Mouse (Mus musculus): ENCODE measurements at regions not wholly inside any gene's neighbourhood (a gene's known extent, or its start where the extent isn't known, plus 50 kb on each side); places are given as distances from the start of the nearest gene placed in this dataset.

DNA sequence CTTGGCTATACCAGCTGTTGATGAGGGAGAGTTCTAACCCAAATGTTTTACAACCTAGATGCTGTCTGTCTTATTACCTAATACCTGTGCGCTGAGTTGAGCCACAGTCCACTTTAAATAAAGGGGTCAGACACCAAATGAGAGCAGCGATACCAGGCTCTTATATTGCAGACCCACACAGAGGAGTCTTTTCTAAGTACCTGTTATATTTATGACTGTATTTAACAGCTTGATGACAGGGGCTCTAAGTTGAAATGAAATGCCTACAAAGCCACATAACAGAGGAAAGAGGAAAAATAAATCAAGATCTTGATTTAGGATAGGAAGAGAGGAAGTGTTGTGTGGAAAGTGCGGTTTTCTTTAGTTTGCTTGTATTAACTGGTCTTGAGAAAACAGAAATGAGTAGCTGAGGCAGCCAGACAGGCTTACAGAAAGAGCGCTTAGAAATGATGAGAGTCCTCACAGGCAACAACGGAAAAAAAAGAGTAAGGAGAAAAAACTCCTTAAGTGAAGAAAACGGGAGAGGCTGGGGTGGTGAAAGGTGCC is 281.6 kb upstream of the Pfn2 start:
- Histone ChIP-seq H3K27ac (ENCODE audit: insufficient read depth, low read length) (no peak overlapping the region), H3K4me3 (ENCODE audit: insufficient read depth, low read length) (no peak overlapping the region)
- TF ChIP-seq CTCF (IDR thresholded peaks at IDR 0.05; ENCODE audit: extremely low read depth, insufficient read depth, low read length) (no peak), POLR2A (IDR thresholded peaks at IDR 0.05; ENCODE audit: extremely low read depth, insufficient read depth, low read length) (no peak)

GRCm38 (mm10) chr3:58135607-58136365 is 278.7 kb upstream of the Tsc22d2 start:
- no peak for TF ChIP-seq CTCF (IDR thresholded peaks at IDR 0.05; ENCODE audit: extremely low read depth, insufficient read depth, low read length)
- Histone ChIP-seq H3K27ac (ENCODE audit: insufficient read depth, low read length) (no peak overlapping the region), H3K4me1 (ENCODE audit: control insufficient read depth, insufficient read depth, low read length) (no peaks in the 10 kb centered on the region), H3K4me3 (ENCODE audit: insufficient read depth, low read length) (no peak overlapping the region)

More for the DNA sequence above, 281.6 kb upstream of the Pfn2 start:
- no peaks in the 10 kb centered on the region for H3K4me1 ChIP-seq (ENCODE audit: control insufficient read depth, insufficient read depth, low read length)

DNA sequence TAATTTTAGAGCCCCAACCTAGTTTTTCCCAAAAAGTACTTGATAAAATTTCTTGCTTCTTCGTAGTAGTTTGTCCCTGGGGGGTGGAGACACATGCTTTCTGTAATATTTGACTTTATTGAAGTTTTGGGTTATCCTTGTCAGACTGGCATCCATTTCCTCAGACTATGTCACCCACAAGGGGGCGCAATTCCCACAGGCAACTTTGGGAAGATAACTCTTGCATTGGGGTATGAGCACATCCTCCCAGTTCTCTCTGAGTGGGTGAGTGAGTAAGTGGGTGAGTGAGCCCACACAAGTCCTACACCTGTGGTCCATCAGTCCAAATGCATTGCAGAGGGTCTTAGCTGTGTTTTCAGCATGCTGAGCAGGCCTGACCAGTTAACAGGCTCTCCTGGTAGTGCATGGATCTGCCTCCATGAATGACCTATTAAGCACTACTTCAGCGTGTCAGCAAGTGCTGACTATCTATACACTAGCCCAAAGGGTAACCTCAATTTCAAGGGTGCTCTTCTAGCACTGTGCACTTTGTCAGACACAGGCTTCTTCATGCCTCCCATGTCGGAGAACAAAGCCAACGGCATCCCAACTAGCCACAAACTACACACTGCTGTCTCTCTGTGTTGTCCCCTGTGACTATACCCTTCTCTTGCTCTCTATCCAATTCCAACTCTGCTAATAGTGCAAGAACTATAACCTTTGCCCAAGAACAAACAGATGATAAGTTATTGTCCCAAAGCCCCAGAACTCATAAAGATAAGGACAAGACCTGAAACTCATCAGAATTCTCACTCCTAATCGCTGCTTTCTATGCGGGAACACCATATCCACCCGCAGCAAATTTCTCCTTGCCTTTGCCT is 275.6 kb upstream of the Tsc22d2 start:
- Histone ChIP-seq H3K4me3 (ENCODE audit: insufficient read depth, low read length) (no peak overlapping the region), H3K27ac (ENCODE audit: insufficient read depth, low read length) (no peak overlapping the region), H3K4me1 (ENCODE audit: control insufficient read depth, insufficient read depth, low read length) (no peaks in the 10 kb centered on the region)
- peak; percentile 73 for TF ChIP-seq CTCF (IDR thresholded peaks at IDR 0.05; ENCODE audit: extremely low read depth, insufficient read depth, low read length)
- TF ChIP-seq POLR2A (IDR thresholded peaks at IDR 0.05; ENCODE audit: extremely low read depth, insufficient read depth, low read length) = no peak

DNA sequence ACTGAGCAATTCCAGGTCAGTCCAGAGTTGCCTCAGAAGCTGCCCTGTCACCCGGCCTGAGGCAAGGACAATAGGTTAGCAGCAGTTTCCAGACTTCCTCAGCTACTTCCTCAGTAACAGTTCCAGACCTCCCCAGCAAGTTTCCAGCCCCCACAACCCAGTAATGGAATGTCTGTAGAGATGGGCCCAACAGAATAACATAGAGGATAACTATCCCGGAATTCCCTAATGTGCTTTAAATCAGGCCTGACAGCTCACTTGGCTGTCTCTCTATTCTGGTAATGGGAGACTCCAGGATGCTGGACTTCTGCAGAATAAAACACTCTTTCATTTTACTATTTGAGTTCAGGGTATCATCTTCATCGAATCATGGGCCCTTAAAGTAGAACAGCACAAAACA is 268.4 kb upstream of the Tsc22d2 start:
- H3K4me3 ChIP-seq (ENCODE audit: insufficient read depth, low read length) = no peak overlapping the region
- H3K4me1 ChIP-seq (ENCODE audit: control insufficient read depth, insufficient read depth, low read length) = no peaks in the 10 kb centered on the region
- H3K27ac ChIP-seq (ENCODE audit: insufficient read depth, low read length) = no peak overlapping the region
- TF ChIP-seq POLR2A (IDR thresholded peaks at IDR 0.05; ENCODE audit: extremely low read depth, insufficient read depth, low read length) (no peak), CTCF (IDR thresholded peaks at IDR 0.05; ENCODE audit: extremely low read depth, insufficient read depth, low read length) (no peak)

GRCm38 (mm10) chr3:58146762-58147161 is 267.8 kb upstream of the Tsc22d2 start:
- no peak for TF ChIP-seq POLR2A (IDR thresholded peaks at IDR 0.05; ENCODE audit: extremely low read depth, insufficient read depth, low read length)
- no peak for TF ChIP-seq CTCF (IDR thresholded peaks at IDR 0.05; ENCODE audit: extremely low read depth, insufficient read depth, low read length)
- Histone ChIP-seq H3K4me3 (ENCODE audit: insufficient read depth, low read length) (no peak overlapping the region), H3K4me1 (ENCODE audit: control insufficient read depth, insufficient read depth, low read length) (no peaks in the 10 kb centered on the region), H3K27ac (ENCODE audit: insufficient read depth, low read length) (no peak overlapping the region)

DNA sequence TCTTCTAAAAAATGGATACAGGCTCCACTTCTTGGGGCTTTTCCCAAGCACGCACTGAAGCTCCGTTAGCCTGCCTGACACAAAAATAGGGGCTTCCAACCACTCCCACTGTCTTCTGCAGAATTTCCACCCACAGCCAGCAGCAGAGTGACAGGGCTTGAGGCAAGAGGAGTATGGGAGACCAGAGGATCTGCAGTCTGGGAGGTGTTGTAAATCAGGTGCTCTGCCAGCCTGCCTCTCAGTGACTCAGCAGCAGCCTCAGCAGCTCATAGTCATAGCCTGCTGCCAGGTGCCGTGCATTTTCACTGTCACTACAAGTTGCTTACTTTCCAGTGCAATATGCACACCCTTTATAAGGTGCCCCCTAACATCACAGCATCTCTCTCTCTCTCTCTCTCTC is 261.4 kb upstream of the Tsc22d2 start:
- H3K4me1 ChIP-seq (ENCODE audit: control insufficient read depth, insufficient read depth, low read length) = no peaks in the 10 kb centered on the region
- no peak overlapping the region for H3K4me3 ChIP-seq (ENCODE audit: insufficient read depth, low read length)
- H3K27ac ChIP-seq (ENCODE audit: insufficient read depth, low read length) = no peak overlapping the region
- no peak for TF ChIP-seq CTCF (IDR thresholded peaks at IDR 0.05; ENCODE audit: extremely low read depth, insufficient read depth, low read length)
- TF ChIP-seq POLR2A (IDR thresholded peaks at IDR 0.05; ENCODE audit: extremely low read depth, insufficient read depth, low read length) = peak; percentile 49; the same call in 1 of the 2 replicates

DNA sequence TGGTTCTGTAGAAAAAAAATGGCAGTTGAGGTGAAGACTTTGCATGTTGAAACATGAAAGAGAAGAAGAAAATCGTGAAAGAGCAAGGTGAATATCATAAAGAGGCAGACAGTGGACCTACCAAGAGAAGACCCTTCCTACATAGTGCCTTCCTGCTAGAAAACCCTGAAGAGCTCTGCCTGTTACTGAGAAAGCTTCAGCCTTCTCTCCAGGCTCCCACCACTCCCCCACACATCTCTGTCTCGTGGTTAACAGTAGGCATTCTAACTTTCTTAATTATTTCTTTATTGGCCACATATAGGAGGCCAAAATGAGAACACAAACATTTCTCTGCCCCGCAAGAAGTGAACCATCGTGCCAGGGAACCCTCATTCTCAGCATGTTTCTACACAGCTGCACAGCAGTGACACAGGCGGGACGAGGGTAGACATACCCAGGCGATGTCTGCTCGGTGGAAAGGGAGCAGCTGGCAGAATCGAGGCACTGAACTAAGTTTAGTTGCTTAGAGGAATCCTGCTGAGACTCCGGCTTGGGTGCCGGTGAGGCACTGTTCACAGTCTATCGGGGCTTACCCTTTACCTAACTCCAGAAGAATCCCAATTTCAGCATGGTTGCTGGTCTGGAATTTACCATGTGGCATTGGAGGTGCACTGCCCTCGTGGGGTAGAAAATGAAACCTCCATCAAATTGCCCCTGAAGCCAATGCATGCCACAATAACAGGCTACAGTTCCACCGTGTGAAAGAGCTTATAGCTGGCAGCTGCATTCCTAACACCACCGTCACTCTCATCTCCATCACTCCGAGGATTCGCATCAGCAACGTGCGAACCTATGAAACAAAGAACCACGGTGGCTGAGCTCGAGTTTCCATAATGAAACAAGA is 260.4 kb upstream of the Tsc22d2 start:
- Histone ChIP-seq H3K27ac (ENCODE audit: insufficient read depth, low read length) (no peak overlapping the region), H3K4me1 (ENCODE audit: control insufficient read depth, insufficient read depth, low read length) (no peaks in the 10 kb centered on the region), H3K4me3 (ENCODE audit: insufficient read depth, low read length) (no peak overlapping the region)
- no peak for TF ChIP-seq POLR2A (IDR thresholded peaks at IDR 0.05; ENCODE audit: extremely low read depth, insufficient read depth, low read length)
- TF ChIP-seq CTCF (IDR thresholded peaks at IDR 0.05; ENCODE audit: extremely low read depth, insufficient read depth, low read length) = no peak

GRCm38 (mm10) chr3:58159384-58159783 is 255.1 kb upstream of the Tsc22d2 start:
- no peak overlapping the region for H3K4me3 ChIP-seq (ENCODE audit: insufficient read depth, low read length)
- TF ChIP-seq POLR2A (IDR thresholded peaks at IDR 0.05; ENCODE audit: extremely low read depth, insufficient read depth, low read length) = no peak
- TF ChIP-seq CTCF (IDR thresholded peaks at IDR 0.05; ENCODE audit: extremely low read depth, insufficient read depth, low read length) = peak; percentile 64
- no peaks in the 10 kb centered on the region for H3K4me1 ChIP-seq (ENCODE audit: control insufficient read depth, insufficient read depth, low read length)
- H3K27ac ChIP-seq (ENCODE audit: insufficient read depth, low read length) = no peak overlapping the region

- no peak overlapping the region for H3K4me3 ChIP-seq (ENCODE audit: insufficient read depth, low read length)
- TF ChIP-seq POLR2A (IDR thresholded peaks at IDR 0.05; ENCODE audit: extremely low read depth, insufficient read depth, low read length) (no peak), CTCF (IDR thresholded peaks at IDR 0.05; ENCODE audit: extremely low read depth, insufficient read depth, low read length) (no peak)
- no peaks in the 10 kb centered on the region for H3K4me1 ChIP-seq (ENCODE audit: control insufficient read depth, insufficient read depth, low read length)
- H3K27ac ChIP-seq (ENCODE audit: insufficient read depth, low read length) = no peak overlapping the region
Measured at GRCm38 (mm10) chr3:58162238-58162637, 252.3 kb upstream of the Tsc22d2 start.
